Mouse (Mus musculus) c-Kit-positive CD71-positive TER-119-negative erythroid progenitor cells, embryonic 14.5 days (primary cell): ENCODE measurements around the gene Zdhhc19.

ENCODE experiments used
- DNase-seq: peaks from one replicate; pipeline ENCODE4 v3.0.0-alpha.2; 2013; ENCODE audit warnings: low read depth

Gene Zdhhc19

DNA sequence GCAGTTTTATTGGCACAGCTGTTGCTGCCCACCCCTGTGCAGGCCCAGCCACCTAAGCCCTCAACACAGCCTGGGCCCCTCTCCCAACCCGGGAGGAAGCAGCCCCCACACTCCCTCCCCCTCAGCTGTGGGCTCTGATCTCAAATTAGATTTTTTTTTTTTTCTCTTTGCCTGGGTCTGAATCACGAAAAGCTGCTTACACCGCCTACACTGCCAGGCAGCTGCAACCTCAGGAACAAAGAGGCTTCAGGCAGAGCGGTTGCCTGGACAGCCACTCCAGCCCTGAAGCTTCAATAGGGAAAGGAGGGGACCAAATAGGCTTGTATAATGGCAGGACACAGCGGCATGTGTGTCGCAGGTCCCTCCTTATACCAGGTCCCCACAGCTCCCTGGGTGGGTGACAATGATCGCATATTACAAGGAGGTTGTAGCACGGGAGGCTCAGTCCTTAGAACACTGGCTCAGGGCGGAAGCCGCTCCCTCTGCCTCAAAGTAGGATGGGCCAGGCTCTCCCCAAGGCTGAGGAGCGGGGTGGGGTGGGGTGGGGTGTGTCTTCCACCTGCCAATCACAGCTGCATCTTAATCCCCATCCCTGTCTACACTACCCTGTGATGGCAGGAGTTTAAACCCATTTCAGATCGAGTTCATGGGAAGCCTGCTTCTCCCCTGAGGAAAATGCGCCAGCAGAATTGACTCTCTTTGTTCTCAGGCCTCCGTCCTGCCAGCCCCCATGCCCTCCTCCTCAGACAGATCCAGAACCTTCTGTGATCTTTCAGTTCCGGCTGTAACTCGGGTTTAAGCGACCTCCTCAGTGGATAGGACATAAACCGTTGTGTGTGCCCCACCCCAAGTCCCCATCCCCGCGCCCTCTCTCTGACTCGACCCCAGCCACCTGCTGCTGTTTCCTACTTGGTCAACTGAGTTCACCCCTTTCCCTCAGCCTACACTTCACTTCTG, 20.2 kb downstream of the Zdhhc19 start:
- peak; percentile 58 for DNase-seq

DNA sequence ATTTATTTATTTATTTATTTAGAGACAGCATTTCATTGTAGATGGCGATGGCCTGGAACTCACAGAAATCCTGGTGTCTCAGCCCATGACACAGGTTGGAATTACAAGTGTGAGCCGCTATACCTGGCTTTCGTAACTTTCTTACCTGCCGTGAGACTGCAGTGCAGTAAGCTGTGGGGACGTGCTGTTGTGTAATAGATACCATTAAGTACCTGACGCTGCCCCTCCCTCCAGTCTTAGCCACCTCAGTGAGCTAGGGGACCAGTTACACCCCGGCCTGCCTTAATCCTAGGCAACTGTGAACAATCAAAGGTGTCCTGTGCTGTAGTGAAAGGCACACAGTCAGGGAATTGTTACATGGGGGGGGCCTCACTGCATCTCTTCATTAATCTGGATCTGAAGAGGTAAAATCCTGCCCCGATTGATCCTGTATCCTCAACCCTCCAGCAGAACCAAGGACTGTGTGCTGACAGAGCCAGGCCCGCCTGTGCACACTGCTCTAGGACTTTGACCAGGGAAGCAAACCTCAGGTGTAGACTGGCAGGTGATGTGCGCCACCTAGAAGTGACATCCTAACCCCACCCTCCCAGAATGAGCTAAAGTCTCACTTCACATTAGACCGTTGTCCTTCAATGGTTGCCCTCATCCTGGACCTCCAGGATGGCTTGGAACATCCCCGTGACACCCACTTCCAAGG, 21.9 kb downstream of the Zdhhc19 start:
- DNase-seq, result no peak

DNA sequence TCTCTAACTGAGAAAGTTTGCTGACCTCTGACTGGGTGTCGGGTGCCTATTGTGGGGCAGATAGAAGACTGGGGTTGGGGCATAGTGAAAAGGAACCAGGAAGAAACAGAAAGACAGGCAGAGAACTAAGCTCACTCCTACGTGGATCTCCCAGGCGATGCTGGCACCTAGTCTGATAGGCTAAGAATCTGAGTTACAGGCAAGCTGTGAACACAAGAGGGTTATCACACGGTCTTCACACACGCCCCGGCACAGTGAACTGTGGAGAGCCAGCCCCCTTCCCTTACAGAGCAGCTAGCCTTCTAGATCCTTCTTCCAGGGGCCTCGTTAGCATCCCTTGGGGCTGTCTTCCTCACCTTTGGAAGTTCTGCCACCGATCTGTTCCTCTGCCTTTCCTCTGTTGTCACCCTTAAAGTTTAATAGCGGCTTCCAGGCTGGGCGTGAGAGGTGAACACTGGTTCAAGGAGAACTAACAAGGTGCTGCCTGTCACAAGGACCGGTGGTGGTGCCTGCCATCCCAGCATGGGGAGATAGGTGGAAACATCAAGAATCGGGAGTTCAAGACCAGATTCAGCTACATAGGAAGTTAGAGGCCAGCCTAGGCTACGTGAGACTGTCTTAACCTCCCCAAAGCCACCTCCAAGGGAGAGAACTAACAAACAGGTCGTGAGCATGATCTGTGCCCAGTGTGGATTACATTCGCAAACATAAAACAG, 23.7 kb downstream of the Zdhhc19 start:
- no peak for DNase-seq

DNA sequence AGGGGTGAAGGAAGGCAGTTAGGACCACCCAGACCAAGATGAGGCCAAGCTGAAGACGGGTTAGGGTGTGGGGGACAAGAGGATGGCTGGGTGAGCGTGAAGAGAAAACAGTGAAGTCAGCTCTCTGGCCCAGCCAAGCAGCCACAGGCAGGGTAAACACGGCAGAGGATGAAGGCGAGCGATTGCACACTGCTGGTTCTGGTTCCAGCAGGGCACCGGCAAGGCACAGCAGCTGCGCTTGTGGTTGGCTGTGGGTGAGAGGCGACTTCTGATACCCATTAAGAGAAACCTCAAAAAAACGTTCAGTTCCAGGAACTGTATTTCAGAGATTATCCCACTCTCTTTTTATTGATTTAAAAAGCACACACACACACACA, 24.3 kb downstream of the Zdhhc19 start:
- DNase-seq, result no peak

DNA sequence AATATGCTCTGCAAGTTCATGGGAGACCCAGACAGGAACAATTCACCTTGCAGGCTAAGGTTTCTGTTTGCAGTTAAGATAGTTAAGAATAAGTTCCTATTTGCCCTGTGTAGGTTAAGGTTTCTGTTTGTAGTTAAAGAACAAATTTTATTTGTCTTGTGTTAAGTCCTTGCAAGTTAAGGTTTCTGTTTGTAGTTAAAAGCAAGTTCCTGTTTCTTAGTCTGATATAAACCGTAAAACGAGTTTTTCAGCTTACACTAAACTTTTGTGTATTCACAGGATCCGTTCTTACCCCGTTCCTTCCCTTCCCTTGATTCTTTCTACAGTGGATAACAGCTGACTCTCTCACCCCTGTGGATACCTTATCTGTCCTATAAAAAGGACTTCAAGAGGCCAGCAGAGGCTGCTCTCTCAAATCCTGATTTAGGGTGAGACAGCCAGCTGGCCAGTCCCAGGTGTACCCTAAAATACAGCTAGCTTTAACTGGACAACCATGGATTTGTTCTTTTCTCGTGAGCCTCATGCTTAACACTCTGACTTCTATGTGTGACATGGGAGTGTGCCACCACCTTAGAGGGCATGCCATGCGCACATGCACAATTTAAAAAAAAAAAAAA, 26.6 kb downstream of the Zdhhc19 start:
- DNase-seq, result no peak

DNA sequence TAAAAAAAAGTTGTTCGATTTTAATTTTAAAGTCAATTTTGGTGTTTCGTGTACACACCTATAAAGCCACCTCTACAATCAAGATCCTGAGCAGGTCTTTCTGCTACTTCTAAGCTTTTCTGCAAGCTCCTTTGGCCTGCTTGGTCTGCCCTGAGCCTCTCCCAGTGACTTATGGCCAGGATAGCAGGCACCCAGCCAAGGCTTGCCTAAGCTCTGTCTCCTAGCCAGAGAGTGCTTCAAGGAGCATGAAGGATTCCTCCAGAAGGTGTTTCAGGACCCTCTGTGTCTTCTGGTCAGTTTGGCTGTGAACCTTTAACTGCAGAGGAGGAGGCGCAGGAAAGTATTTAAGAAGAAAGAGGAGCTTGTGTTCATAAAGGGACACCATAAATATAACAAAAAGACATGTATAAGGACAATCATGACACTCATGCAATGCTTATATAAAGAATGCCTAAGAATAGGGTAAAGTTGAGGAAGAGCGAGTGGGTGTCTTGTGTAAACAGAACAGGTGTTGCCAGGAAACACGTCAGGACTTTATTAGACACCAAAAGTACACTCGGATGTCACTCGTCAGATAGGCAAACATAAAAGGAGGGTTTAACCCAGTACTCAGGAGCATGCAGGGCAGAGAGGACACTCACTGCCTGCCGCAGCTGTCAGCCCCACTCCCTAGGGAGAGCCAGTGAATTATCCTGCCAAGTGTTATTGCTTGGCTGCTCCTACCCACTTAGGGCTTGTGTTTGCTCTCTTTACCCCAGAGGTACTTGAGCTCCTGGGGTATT, 27.6 kb downstream of the Zdhhc19 start:
- DNase-seq, result no peak

DNA sequence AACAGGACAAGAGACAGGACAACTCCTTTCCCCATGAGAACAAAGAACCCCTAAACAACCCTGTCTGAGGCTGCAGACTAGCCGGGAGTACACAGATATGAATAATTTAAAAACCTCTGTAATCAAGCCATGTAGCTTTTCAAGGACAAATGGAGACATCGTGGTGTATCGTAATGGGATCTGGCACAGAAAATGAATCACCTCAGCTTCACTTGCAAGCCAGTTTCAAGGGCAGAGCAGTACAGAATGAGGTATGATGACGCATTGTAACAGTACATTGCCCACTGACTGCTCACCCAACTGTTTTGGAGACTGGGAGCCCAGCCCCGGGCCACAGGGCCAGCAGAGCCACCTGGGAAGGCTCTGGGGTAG, 28.2 kb downstream of the Zdhhc19 start:
- DNase-seq, result no peak

DNA sequence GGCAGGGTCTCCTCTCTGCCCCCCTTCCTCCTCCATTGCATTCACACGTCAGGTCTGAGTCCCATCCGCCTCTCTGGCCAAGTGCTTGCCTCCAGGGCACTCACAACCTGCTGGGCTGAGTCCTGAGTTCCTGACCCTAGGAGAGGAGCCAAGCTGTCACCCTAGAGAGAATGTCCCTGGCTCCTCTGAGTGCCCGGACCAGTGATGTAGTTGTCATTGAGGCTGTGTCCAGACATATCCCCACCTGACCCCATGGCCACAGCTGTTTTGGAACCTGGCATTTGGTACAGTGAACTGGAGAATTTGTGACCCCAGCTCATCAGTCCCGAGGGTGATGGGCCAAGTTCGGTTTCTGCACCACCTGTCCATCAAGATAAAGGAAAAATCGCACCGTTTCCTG, 30.8 kb downstream of the Zdhhc19 start:
- DNase-seq, result no peak

DNA sequence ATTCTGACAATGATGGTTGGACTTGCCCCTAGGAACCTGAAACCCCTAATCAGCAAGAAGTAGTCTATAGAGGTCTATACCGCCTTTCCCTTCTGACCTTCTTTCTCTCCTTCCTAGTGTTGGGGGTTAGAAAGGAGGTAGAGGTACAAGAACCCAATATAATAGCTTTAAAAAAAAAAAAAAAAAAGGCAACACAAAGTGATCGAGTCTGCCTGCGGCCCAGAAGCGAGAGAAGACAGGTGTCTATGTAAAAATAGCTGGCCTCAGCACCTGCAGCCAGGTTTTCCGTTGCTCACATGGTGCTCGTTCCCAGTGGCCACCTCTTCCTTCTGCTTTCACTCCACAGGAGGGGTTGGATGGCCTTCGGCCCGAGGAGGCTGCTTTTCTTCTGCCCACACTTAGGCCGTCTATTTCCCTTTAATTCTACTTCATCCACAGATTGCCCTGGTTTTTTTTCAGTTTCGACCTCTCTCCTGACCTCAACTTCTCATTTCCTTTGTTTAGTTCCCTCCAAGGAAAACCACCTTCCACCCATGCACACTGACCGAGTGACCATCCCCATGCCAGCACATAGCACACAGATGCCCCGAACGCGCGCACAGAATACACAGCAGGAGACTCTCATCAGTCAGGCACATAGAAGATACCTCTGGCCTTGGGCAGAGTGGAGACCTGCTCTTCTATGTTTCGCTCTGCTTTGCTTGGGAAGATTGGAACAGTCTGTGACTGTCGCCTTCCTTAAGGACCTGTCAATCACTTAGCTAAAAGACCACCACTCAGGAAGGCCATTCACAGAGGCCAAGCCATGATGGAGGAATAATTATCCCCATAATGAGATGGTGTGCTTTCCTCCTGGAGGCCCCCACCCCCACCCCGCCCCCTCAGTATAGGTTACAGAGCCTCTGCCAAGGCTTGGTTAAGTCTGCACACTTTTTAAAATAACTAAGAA, 37.1 kb downstream of the Zdhhc19 start:
- DNase-seq, result no peak

DNA sequence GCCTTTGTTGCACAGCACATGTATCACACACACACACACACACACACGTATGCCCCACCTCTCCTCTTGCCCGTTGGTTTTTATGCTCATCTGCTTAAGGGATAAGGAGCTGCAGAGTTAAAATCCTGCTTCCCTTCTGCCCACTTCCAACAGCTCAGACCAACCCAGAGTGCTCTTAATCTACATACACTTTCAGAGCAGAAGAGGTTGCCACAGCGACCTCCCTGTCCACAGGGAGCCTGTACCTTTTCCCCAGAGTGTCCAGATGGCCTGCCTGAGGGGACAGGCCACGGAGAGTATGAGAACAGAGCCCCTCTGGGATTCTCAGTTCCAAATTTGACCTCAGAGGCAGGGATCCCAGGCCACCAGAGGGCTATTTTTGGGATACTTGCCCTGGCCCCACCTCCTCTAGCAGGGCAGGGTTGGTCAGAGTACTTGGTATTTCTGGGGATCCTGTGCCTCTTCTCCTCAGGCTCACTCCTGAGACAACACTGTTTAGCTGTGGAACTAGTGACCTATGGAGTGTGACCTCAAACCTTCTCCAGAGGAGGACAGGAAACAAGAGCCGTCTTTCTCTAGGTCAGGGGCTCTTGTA, 39.2 kb downstream of the Zdhhc19 start:
- DNase-seq, result no peak

DNA sequence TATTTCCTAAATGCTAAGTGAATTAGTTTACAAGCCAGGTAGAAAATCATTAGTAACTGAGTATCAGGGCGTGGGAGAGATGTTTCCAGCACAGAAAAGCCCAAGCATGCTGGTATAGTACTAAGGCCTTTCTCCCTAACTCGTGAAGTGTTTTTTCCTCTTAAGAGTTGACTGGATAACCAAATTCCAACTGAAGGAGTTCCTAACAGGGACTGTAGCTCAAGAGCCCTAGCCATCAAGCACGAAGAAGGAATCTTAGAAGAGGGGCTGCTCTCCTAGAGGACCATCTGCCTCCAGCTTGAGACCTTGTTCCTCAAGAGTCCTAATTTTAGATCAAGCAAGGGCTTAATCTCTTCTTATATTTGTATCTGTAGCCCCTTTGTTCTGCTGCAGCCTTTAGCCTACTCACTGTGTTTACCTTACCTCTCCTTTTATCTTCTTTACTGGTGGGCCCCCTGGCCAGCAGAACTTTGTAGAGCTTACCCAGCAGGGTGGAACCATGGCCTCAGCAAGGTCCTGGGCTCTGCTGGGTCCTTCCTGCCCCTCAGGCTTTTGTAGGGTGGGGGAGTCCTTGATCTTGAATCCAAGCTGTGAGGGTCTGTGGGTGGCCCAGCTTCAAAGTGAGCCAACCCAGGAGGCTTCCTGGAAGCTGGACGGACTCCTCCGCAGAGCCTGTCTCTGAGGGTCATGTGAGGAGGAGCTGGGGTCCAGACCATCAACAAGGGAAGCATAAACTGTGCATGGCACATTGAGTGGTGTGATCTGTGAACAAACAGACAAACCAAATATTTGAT, 42.0 kb downstream of the Zdhhc19 start:
- DNase-seq, result no peak

DNA sequence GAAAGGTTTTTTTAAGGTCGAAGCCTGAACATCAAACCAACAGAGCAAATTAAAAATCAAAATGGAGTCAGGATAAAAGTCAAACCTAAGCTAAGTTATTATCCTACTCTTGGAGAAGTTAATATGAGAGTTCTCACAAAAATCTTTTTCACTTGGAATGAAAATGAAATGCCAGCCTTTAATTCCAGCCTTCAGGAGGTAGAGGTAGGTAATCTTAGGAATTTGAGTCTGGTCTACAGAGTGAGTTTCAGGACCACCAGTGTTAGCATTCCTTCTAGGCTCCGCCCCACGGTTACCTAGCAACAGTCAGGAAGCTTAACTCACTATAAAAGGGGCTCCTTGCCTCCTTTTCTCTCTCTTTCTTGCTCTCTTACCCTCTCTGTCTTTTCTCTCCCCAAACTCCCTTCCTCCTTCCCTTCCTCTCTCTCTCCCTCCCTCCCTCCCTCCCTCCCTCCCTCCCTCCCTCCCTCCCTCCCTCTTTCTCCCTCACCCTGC, 42.7 kb downstream of the Zdhhc19 start:
- no peak for DNase-seq

DNA sequence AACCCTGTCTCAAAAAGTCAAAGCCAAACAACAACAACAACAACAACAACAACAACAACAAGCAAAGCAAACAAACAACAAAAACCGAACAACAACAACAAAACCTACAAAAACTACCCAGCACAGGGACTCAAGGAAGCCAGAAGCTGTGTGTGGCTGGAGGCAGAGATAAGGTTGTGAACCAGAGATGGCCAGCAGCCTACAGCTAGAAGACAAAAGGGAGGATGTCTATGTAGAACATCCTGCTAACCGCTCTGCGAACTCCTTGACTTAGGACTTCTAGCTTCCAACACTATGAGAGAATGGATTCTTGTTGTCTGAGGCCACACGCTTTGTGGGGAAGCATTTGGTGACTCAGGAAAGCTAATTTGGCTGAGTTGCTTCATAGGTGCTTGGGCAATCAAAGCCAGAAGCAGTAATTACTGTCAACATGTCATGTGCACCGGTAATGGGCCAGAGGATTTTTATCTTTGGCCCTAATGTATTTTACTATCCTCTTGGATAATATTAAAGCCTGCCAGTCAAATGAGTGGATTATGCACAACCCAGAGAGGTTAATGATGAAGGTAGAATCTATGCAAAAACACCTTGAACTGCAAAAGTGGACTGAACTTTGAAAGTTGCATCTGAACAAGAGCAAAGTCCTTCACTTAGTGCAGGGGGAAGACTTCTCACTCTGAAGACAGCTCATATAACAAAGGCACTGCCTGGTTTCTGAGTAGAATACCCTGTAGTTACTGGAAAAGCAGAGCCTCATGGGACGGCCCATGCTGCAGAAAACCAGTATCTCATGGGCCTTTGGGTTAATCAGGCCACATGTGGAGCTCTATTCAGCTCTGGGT, 45.5 kb downstream of the Zdhhc19 start:
- DNase-seq, result no peak

DNA sequence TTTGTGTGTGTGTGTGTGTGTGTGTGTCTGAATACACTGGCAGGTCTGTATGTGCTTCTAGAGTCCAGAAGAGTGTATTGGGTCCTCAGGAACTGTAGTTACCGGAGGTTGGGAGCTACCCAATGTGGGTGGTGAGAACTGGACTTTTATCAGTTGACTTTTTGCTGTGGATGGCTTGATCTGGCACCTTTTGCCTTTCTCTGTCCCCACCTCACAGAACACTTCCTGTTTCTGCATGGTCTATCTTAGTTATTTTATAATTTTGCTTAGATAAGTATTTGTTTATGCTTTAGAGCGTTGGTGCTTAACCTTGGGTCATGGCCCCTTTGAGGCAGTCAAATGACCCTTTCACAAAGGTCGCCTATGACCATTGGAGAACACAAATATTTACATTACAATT, 47.4 kb downstream of the Zdhhc19 start:
- no peak for DNase-seq

DNA sequence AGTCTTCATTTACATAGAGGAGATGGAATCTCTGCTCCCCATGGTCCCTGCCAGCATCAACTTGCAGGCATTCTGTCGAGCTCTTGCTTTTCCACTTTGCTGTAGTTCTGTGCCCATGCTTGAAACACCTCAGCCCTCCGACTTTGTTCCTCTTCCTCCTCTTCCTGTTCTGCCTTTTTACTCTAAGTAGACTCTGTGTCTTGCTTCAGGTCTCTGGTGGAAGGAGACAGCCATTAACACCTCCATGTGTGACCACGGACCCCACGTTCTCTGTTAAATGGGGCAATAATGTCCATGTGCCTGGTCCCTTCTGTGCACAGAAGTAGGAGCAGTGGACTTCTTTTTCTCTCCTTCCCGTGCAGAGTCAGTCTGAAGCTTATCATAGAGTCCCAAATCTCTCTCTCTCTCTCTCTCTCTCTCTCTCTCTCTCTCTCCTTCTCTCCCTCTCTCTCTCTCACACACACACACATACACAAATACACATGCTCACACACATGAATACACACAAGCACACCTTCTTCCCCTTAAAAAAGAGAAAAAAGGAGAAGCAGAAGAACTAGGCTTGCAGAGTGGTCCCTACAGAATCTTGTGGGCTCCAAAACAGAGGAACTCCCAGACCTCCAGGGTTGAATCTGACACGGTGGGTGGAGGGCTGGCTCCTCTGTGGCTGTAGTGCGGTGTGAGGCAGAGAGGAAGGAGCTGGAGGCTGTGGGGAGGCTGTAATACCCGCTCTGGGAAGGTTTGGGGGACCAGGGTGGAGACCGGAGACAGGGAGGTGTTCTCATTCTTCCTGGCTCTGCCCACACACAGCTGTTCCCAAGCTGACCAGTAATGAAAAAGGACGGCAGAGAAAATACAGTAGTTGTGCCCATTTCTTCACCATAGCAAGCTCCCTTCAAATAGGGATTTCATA, 51.3 kb downstream of the Zdhhc19 start:
- no peak for DNase-seq

DNA sequence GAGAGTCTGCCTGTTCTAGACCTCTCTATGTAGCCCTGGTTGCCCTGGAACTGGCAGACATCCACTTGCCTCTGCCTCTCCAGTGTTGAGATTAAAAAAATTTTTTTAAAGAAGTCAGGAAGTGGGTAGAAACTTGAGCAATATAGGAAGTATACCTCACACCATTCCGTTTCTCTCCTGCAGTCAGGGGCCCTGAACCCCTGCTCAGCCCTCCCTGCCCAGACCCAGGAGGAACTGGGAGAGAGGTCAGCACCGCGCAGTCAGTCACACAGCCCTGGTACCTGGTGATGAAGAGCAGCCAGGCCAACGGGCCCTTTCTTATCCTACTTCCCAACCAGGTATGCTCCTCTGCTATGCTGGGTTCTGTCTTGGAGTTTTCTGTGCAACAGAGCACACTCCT, 54.0 kb downstream of the Zdhhc19 start:
- no peak for DNase-seq

DNA sequence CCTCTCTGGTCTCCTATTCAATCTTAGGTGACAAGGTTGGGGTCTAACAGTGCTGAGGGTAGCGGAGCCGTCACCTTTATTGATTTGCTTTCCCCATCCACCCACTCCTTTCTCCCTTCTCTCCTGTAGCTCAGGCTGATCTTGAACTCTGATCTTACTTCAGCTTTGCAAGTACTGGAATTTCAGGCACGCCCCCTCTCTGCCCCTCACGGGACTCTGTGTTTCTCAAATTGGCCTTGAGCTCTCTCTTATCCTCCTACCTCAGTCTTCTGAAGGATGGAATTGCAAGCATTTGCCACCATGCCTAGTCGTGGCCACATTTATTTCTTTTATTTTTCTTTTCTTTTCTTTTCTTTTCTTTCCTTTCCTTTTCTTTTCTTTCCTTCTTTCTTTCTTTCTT, 54.4 kb downstream of the Zdhhc19 start:
- no peak for DNase-seq
